Mouse (Mus musculus) midbrain, embryonic 13.5 days (tissue): ENCODE results near the gene Coq7. TPM values are rescaled to one million over a fixed set of nuclear protein-coding genes. Genes with fewer than 3 reads are reported as not detected.

Source experiments
- polyA plus RNA-seq: library from polyadenylated mRNA; unstranded; fragments of >200 nt; fragmentation: Nextera tagmentation; extraction: Ambion mirVana; gene quantifications from 2 replicates; pipeline ENCODE4 v1.2.1, GENCODE M21; 2015

Coq7 gene
- polyA plus RNA-seq, 1 experiment from 2014 or later, result 98.8 TPM

Other genes with a start within 250 kb of the Coq7 start
- gene Syt17, start 85.1 kb downstream of the Coq7 start, polyA plus RNA-seq, result 8.2 and 9.6 TPM in 2 replicates
- 0.75 and 0.79 TPM in 2 replicates for gene Itpripl2, start 41.4 kb downstream of the Coq7 start, polyA plus RNA-seq
- gene Tmc7, start 51.4 kb upstream of the Coq7 start, polyA plus RNA-seq, result 6.2 and 6.4 TPM in 2 replicates
- 0.22 and 0.28 TPM in 2 replicates for gene Tmc5, start 63.9 kb upstream of the Coq7 start, polyA plus RNA-seq
- gene Gde1, start 172.4 kb upstream of the Coq7 start, polyA plus RNA-seq, result 138 and 140 TPM in 2 replicates
- 35.9 and 37.4 TPM in 2 replicates for gene Ccp110, start 179.2 kb upstream of the Coq7 start, polyA plus RNA-seq
- gene Vps35l, start 206.9 kb upstream of the Coq7 start, polyA plus RNA-seq, result 94.0 and 97.5 TPM in 2 replicates